Mouse (Mus musculus) MEL (cell line): Measurements from ENCODE around the gene Ppil6.

Experiments used
- CTCF ChIP-seq, 3 experiments: IDR thresholded peaks in 2 of 3; conservative IDR thresholded peaks in 1 of 3; 2 replicates each; pipeline ENCODE4 v1.5.1; 2011 to 2012; ENCODE audit warnings: low read length in 3 of 3, low read depth in 2 of 3, mild to moderate bottlenecking in 2 of 3, improper control_type of control experiment in 1 of 3, inconsistent platforms in 1 of 3, mixed read lengths in 1 of 3, moderate library complexity in 1 of 3; ENCODE audit not compliant: control insufficient read depth in 1 of 3, insufficient read depth in 1 of 3, poor library complexity in 1 of 3, severe bottlenecking in 1 of 3
- E2F4 ChIP-seq: IDR thresholded peaks from 2 replicates; pipeline ENCODE4 v1.6.1; 2011; ENCODE audit warnings: low read depth, low read length, improper control_type of control experiment, borderline replicate concordance
- ETS1 ChIP-seq: IDR thresholded peaks from 2 replicates; pipeline ENCODE4 v1.6.1; 2012; ENCODE audit warnings: low read depth, mild to moderate bottlenecking, inconsistent platforms, low read length, improper control_type of control experiment, moderate library complexity
- MAZ ChIP-seq: IDR thresholded peaks from 2 replicates; pipeline ENCODE4 v1.6.1; 2012; ENCODE audit warnings: low read depth, mild to moderate bottlenecking, inconsistent platforms, low read length, improper control_type of control experiment
- NRF1 ChIP-seq: IDR thresholded peaks from 2 replicates; pipeline ENCODE4 v1.6.1; 2014; ENCODE audit warnings: low read depth, mild to moderate bottlenecking, inconsistent platforms, low read length, improper control_type of control experiment, moderate library complexity; ENCODE audit not compliant: poor library complexity, insufficient read depth, severe bottlenecking
- POLR2A ChIP-seq, 2 experiments: IDR thresholded peaks; 2 replicates each; pipeline ENCODE4 v1.6.1; 2011 to 2012; ENCODE audit warnings: low read length in 2 of 2, mild to moderate bottlenecking in 2 of 2, control low read depth in 1 of 2, improper control_type of control experiment in 1 of 2, low read depth in 1 of 2, moderate library complexity in 1 of 2; ENCODE audit not compliant: control insufficient read depth in 1 of 2, insufficient read depth in 1 of 2, poor library complexity in 1 of 2
- RCOR1 ChIP-seq: IDR thresholded peaks from 2 replicates; pipeline ENCODE4 v1.6.1; 2012; ENCODE audit warnings: low read depth, mild to moderate bottlenecking, inconsistent platforms, low read length, improper control_type of control experiment
- SIN3A ChIP-seq: IDR thresholded peaks from 2 replicates; pipeline ENCODE4 v1.6.1; 2012; ENCODE audit warnings: low read length, improper control_type of control experiment, inconsistent platforms
- ZKSCAN1 ChIP-seq: IDR thresholded peaks from 2 replicates; pipeline ENCODE4 v1.6.1; 2012; ENCODE audit warnings: low read depth, mild to moderate bottlenecking, inconsistent platforms, low read length, improper control_type of control experiment, moderate library complexity
- ZMIZ1 ChIP-seq: IDR thresholded peaks from 2 replicates; pipeline ENCODE4 v1.6.1; 2012; ENCODE audit warnings: low read depth, mild to moderate bottlenecking, inconsistent platforms, low read length, improper control_type of control experiment, moderate library complexity

GRCm38 (mm10) chr10:41553711-41554110 is 63.5 kb downstream of the Ppil6 start:
- TF ChIP-seq ZKSCAN1: no peak
- no peak for TF ChIP-seq RCOR1
- TF ChIP-seq E2F4: no peak
- TF ChIP-seq ETS1: no peak
- TF ChIP-seq MAZ: no peak
- no peak for TF ChIP-seq NRF1
- no peak for TF ChIP-seq SIN3A
- no peak for TF ChIP-seq POLR2A (IDR thresholded peaks at IDR 0.05; ENCODE audit: control insufficient read depth in 1 of 2, insufficient read depth in 1 of 2, low read depth in 1 of 2, low read length in 2 of 2, poor library complexity in 1 of 2)
- no peak for TF ChIP-seq CTCF (IDR thresholded peaks at IDR 0.05 in 2 of 3, conservative IDR thresholded peaks at IDR 0.05 in 1 of 3; ENCODE audit: control insufficient read depth in 1 of 3, insufficient read depth in 1 of 3, low read depth in 2 of 3, low read length in 3 of 3, poor library complexity in 1 of 3, severe bottlenecking in 1 of 3)
- TF ChIP-seq ZMIZ1: no peak
